Mouse (Mus musculus): ENCODE measurements around the gene Ovol3. TPM values are rescaled to one million over a fixed set of nuclear protein-coding genes. Genes with fewer than 3 reads are reported as not detected.

Ovol3 gene
- polyA plus RNA-seq, 1 experiment = not detected

- 80% methylated on average over 18 of the region's 18 CpGs for WGBS
- Histone ChIP-seq H3K4me3 (ENCODE audit: insufficient read depth, low read depth, low read length) (no peak overlapping the region), H3K27ac (ENCODE audit: insufficient read depth, low read depth, low read length) (no peak overlapping the region), H3K4me1 (ENCODE audit: control insufficient read depth, insufficient read depth, low read length) (no peaks in the 10 kb centered on the region)
- TF ChIP-seq CTCF (IDR thresholded peaks at IDR 0.05; ENCODE audit: insufficient read depth, low read depth, low read length) = no peak
- TF ChIP-seq POLR2A (IDR thresholded peaks at IDR 0.05; ENCODE audit: insufficient read depth, low read depth, low read length) = no peak
Measured at GRCm38 (mm10) chr7:30199498-30200139, 35.9 kb downstream of the Ovol3 start.

DNA sequence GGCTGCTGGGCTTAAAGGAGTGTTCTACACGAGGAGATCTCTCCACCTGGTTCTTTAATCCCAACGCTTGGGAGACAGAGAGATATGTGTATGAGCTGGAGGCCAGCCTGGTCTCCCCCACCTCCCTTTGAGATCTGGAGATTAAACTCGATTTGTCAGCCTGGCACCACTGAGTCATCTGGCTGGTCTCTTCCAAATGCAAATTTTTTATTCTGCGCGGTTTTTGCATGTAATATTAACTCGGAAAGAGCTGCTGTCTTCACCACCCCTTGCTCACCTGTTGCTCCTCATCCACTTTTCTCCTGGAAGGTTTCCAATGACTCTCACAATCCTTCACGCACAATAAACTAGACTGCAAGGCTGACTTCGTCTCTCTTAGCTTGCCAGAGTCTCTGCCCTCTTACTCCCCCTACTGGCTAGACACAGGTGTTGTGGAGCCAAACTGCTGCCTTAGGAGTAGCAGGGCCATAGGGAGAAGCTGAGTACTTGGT lies 37.0 kb downstream of the Ovol3 start, which contains the start of gene Capns1:
Gene Capns1, minus strand, starts transcription at position 331 of the 491 bp plus-strand sequence.
- no peak within 1 kb of the TSS for H3K27ac ChIP-seq (ENCODE audit: insufficient read depth, low read depth, low read length)
- H3K4me3 ChIP-seq (ENCODE audit: insufficient read depth, low read depth, low read length) = no peak within 1 kb of the TSS
- WGBS = 1% methylated on average over 8 of the region's 8 CpGs
- TF ChIP-seq CTCF (IDR thresholded peaks at IDR 0.05; ENCODE audit: insufficient read depth, low read depth, low read length) (0 out of 2 replicates have a peak, but pooled peaks have one; percentile 31), POLR2A (IDR thresholded peaks at IDR 0.05; ENCODE audit: insufficient read depth, low read depth, low read length) (no peak)
- H3K4me1 ChIP-seq (ENCODE audit: control insufficient read depth, insufficient read depth, low read length) = no peaks in the 10 kb centered on the region

DNA sequence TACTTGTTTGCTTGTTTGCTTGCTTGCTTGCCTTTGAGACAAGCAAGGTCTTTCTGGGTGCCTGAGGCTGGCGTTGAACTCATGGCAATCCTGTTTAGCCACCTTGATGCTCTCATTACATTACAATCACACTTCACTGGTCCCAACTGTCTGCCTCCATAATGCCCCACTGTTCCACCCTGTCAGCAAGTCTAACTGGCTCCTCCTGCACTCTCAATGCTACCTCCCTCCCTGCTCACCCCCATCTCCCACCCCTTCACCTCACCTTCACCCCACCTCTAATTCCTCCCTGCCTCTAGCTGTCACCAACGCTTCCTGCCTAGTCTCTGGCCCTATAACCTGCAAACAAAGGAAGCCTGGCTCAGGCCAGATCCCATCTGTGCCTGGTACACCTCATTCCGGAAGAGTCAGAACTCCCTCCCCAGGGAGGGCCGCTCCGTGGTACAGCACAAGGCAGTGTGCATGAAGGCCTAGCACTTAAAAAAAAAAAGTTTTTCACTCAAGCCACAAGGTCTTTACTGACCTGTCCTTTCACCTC lies 37.9 kb downstream of the Ovol3 start:
- H3K4me3 ChIP-seq (ENCODE audit: insufficient read depth, low read depth, low read length) = no peak overlapping the region
- H3K4me1 ChIP-seq (ENCODE audit: control insufficient read depth, insufficient read depth, low read length) = peaks cover 7% of the 10 kb centered on the region
- no peak for TF ChIP-seq POLR2A (IDR thresholded peaks at IDR 0.05; ENCODE audit: insufficient read depth, low read depth, low read length)
- no peak for TF ChIP-seq CTCF (IDR thresholded peaks at IDR 0.05; ENCODE audit: insufficient read depth, low read depth, low read length)
- WGBS = 75% methylated on average over 5 of the region's 5 CpGs
- no peak overlapping the region for H3K27ac ChIP-seq (ENCODE audit: insufficient read depth, low read depth, low read length)

DNA sequence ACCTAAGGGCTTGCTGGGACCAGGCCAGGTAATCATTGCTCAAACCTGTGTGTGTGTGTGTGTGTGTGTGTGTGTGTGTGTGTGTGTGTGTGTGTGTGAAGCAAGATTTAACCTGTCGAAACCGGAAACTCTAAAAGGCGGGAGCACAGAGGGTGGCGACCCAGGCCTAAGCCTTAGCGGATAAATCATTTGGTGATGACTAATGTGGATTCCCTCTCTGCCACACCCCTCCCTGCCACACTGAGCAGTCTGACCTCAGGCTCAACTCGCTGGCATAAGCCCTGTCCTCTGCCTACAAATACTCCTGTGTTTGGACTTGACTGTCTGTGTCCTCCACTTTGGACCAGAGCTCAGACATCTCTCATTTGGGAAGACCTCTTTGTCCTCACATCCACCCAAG lies 39.4 kb downstream of the Ovol3 start:
- H3K27ac ChIP-seq (ENCODE audit: insufficient read depth, low read depth, low read length) = no peak overlapping the region
- 73% methylated on average over 6 of the region's 6 CpGs for WGBS
- H3K4me3 ChIP-seq (ENCODE audit: insufficient read depth, low read depth, low read length) = no peak overlapping the region
- peaks cover 7% of the 10 kb centered on the region for H3K4me1 ChIP-seq (ENCODE audit: control insufficient read depth, insufficient read depth, low read length)
- no peak for TF ChIP-seq POLR2A (IDR thresholded peaks at IDR 0.05; ENCODE audit: insufficient read depth, low read depth, low read length)
- TF ChIP-seq CTCF (IDR thresholded peaks at IDR 0.05; ENCODE audit: insufficient read depth, low read depth, low read length) = no peak

DNA sequence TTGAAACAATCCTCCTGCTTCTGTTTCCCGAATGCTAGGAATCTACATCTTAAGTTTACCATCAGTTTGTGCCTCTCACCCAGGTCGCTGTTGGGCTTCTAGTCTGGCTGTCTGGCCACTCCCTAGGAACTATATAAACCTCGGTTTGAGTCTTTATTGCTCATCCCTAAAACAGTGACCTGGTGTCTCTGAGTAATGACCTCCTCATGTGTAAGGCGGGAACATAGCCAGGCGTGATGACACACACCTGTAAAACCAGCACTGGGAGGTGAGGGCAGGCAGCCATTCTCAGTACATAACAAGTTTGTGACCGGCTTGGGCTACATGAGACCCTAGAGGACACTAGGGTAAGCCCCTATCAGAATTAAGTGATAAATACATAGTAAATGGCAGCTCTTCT lies 40.1 kb downstream of the Ovol3 start:
- TF ChIP-seq CTCF (IDR thresholded peaks at IDR 0.05; ENCODE audit: insufficient read depth, low read depth, low read length) (no peak), POLR2A (IDR thresholded peaks at IDR 0.05; ENCODE audit: insufficient read depth, low read depth, low read length) (no peak)
- no peak overlapping the region for H3K4me3 ChIP-seq (ENCODE audit: insufficient read depth, low read depth, low read length)

GRCm38 (mm10) chr7:30194884-30195283 lies 40.6 kb downstream of the Ovol3 start:
- TF ChIP-seq CTCF (IDR thresholded peaks at IDR 0.05; ENCODE audit: insufficient read depth, low read depth, low read length) = no peak
- peak; percentile 51 for TF ChIP-seq POLR2A (IDR thresholded peaks at IDR 0.05; ENCODE audit: insufficient read depth, low read depth, low read length)
- Histone ChIP-seq H3K4me3 (ENCODE audit: insufficient read depth, low read depth, low read length) (peak overlapping the region; percentile 92), H3K27ac (ENCODE audit: insufficient read depth, low read depth, low read length) (peak overlapping the region; percentile 54), H3K4me1 (ENCODE audit: control insufficient read depth, insufficient read depth, low read length) (peaks cover 7% of the 10 kb centered on the region)
- WGBS = under 1% methylated on average over 28 of the region's 28 CpGs

More for the DNA sequence above, 40.1 kb downstream of the Ovol3 start:
- WGBS = 74% methylated on average over 6 of the region's 6 CpGs
- Histone ChIP-seq H3K4me1 (ENCODE audit: control insufficient read depth, insufficient read depth, low read length) (peaks cover 7% of the 10 kb centered on the region), H3K27ac (ENCODE audit: insufficient read depth, low read depth, low read length) (no peak overlapping the region)

- TF ChIP-seq CTCF (IDR thresholded peaks at IDR 0.05; ENCODE audit: insufficient read depth, low read depth, low read length) (0 out of 2 replicates have a peak, but pooled peaks have one; percentile 2), POLR2A (IDR thresholded peaks at IDR 0.05; ENCODE audit: insufficient read depth, low read depth, low read length) (no peak)
- peaks cover 7% of the 10 kb centered on the region for H3K4me1 ChIP-seq (ENCODE audit: control insufficient read depth, insufficient read depth, low read length)
- peak overlapping the region; percentile 92 for H3K4me3 ChIP-seq (ENCODE audit: insufficient read depth, low read depth, low read length)
- under 1% methylated on average over 26 of the region's 26 CpGs for WGBS
- H3K27ac ChIP-seq (ENCODE audit: insufficient read depth, low read depth, low read length) = peak overlapping the region; percentile 54
Measured at GRCm38 (mm10) chr7:30194101-30194831, 41.3 kb downstream of the Ovol3 start.

GRCm38 (mm10) chr7:30193581-30194100 lies 41.9 kb downstream of the Ovol3 start:
- Histone ChIP-seq H3K4me3 (ENCODE audit: insufficient read depth, low read depth, low read length) (peak overlapping the region; percentile 92), H3K27ac (ENCODE audit: insufficient read depth, low read depth, low read length) (no peak overlapping the region), H3K4me1 (ENCODE audit: control insufficient read depth, insufficient read depth, low read length) (peaks cover 7% of the 10 kb centered on the region)
- 1% methylated on average over 26 of the region's 26 CpGs for WGBS
- no peak for TF ChIP-seq CTCF (IDR thresholded peaks at IDR 0.05; ENCODE audit: insufficient read depth, low read depth, low read length)
- TF ChIP-seq POLR2A (IDR thresholded peaks at IDR 0.05; ENCODE audit: insufficient read depth, low read depth, low read length) = no peak

Data from olfactory bulb, adult 2 months (tissue).